Mouse (Mus musculus): ENCODE data around the gene Carf.
"Not testable (repeated sequence)": the region's sequence is repeated elsewhere in the genome, so short reads cannot be mapped to it uniquely, and the experiment has no call there.

The Carf gene

DNA sequence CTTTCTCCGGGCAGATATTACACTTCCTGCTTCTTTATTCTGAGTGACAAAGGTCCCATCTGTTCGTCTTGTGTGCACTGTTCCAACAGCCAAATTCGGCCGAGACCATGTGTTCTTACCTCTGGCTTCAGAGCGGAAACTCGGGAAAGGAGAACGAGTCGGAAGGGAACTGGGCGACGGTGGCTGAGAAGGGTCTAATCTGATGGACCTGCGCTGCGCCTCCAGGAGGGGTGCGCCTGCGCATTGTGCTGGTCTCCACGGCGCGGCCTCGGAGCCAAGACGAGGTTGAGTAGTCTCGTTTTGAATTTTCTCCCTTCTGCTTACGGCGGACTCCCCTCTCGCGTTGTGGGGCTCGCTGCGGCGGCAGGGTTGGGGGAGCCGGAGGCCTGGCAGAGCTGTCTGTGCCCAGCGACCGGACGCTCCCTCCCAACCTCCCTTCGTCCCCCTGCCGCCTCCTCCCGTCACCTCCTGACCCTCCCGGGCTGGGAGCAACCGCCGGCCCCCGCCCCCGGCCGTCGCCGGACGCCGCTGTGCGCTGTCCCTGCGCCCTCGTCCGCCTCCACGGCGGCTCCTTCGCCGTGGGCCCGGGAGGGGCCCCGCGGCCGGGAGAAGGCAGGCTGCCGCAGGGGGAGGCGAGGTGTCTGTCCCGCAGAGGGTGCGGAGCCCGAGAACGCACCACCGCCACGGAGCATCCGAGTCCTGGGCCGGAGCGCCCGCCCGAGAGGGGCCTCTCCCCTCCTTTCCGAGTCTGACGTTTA lies at the start of gene Carf, which contains the start of gene Wdr12:
Carf (plus strand) TSS at position 224 of the 758 bp plus-strand sequence.
Wdr12 (minus strand) TSS at position 622 of the 758 bp plus-strand sequence.
- in situ Hi-C loops (cut with MboI; ENCODE audit: low pct_unique_long_range_greater_than_20kb in 1 of 2, low sequenced_read_pairs in 2 of 2, unreplicated experiment in 1 of 2) = no loop called here

DNA sequence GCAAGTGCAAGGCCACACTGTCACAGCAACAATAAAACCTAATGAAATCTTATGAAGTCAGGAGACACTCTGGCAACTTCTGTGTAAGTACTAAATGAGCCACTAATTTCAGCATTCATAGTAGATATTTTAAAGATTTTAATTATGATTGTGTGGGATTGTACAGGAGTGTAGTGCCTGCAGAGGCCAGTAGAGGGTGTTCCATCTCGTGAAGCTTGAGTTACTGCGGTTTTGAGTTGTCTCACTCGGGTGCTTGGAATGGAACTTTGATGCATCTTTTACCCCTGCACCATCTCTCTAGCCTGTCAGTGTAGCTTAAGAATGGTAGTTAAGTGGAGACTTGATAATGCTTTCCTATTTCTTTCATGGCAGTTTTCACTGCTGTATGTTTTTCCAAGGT lies 43.4 kb upstream of the Carf start:
- in situ Hi-C loops (cut with MboI; ENCODE audit: low pct_unique_long_range_greater_than_20kb in 1 of 2, low sequenced_read_pairs in 2 of 2, unreplicated experiment in 1 of 2) = no loop called here

DNA sequence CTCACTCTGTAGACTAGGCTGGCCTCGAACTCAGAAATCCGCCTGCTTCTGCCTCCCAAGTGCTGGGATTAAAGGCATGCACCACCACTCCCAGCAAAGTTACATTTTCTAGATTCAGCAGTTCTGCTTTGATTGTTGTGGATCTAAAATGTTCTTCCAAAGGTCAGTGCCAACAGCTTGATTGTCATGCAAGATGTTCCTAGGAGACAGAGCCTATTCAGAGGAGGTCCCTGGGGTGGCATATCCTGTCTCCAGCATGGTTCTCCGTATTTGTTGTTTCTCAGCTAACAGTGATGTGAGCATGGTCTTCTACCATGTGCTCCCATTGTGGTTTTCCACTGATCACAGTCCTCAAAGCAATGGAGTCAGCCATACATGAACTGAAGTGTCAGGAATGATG lies 41.7 kb upstream of the Carf start:
- in situ Hi-C loops (cut with MboI; ENCODE audit: low pct_unique_long_range_greater_than_20kb in 1 of 2, low sequenced_read_pairs in 2 of 2, unreplicated experiment in 1 of 2) = no loop called here

DNA sequence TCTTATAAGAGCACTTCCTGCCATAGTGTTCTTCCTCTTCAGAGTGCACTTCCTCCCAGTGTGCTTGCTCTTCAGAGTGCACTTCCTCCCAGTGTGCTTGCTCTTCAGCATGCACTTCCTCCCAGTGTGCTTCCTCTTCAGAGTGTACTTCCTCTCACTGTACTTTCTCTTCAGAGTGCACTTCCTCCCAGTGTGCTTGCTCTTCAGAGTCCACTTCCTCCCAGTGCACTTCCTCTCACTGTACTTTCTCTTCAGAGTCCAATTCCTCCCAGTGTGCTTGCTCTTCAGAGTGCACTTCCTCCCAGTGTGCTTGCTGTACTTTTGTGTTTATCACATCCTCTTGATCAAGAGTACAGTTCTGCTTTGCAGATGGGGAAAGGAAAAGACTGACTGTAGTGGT lies 27.3 kb upstream of the Carf start:
- in situ Hi-C loops (cut with MboI; ENCODE audit: low pct_unique_long_range_greater_than_20kb in 1 of 2, low sequenced_read_pairs in 2 of 2, unreplicated experiment in 1 of 2) = not testable (repeated sequence)

DNA sequence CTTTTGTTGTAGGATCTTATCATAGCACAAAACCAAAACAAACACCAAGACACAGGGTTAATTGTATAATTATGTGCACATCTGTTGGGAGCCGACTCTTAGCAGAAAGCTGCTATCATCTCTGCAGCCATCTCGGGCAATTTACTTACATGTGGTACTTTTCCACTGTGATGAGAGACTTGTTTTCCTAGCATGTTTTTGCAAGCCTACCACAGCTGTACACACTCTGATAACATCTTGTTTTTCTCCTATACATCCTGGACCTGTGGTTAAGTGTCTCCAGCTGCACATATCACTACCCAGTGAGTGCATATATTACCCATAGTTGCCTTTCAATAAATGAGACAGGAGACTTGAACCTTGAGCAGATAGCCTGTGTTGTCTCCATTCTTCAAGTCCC lies 23.1 kb upstream of the Carf start:
- in situ Hi-C loops (cut with MboI; ENCODE audit: low pct_unique_long_range_greater_than_20kb in 1 of 2, low sequenced_read_pairs in 2 of 2, unreplicated experiment in 1 of 2) = no loop called here

DNA sequence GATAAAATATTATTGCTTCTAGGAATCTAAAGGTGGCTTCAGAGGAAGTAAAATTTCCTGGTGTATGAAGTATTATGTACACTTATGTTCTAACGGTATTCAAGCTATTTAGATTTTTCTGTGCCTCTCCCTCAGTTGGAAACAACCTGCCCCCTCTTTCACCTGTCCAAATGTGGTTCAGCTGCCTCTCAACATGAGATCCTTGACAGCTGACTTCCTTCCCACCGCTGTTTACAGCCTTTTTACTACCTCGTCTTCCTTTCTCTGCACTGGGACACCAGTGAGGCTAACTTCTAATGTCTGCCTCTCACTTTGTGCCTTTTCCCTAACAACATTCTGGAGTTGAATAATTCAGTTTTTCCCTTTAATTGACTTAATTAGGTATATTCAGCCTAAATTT lies 22.5 kb upstream of the Carf start:
- in situ Hi-C loops (cut with MboI; ENCODE audit: low pct_unique_long_range_greater_than_20kb in 1 of 2, low sequenced_read_pairs in 2 of 2, unreplicated experiment in 1 of 2) = no loop called here

DNA sequence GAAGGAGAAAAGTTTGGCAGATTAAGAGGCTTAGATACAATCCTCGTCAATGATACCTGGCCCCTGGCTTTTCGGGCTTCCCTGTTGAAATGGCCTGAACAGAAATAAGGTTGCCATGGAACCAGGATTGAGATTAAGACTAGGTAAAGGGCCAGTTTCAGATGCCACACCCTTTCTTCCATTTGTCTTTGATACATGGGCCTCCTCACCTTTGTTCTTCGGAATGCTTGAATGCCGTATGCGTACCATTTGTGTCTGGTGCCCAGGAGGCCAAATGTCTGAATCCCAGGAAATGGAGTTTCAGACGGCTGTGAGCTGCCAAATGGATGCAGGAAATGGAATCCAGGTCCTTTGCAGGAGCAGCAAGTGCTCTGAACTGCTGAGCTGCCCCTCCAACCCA lies 21.6 kb upstream of the Carf start:
- in situ Hi-C loops (cut with MboI; ENCODE audit: low pct_unique_long_range_greater_than_20kb in 1 of 2, low sequenced_read_pairs in 2 of 2, unreplicated experiment in 1 of 2) = no loop called here

DNA sequence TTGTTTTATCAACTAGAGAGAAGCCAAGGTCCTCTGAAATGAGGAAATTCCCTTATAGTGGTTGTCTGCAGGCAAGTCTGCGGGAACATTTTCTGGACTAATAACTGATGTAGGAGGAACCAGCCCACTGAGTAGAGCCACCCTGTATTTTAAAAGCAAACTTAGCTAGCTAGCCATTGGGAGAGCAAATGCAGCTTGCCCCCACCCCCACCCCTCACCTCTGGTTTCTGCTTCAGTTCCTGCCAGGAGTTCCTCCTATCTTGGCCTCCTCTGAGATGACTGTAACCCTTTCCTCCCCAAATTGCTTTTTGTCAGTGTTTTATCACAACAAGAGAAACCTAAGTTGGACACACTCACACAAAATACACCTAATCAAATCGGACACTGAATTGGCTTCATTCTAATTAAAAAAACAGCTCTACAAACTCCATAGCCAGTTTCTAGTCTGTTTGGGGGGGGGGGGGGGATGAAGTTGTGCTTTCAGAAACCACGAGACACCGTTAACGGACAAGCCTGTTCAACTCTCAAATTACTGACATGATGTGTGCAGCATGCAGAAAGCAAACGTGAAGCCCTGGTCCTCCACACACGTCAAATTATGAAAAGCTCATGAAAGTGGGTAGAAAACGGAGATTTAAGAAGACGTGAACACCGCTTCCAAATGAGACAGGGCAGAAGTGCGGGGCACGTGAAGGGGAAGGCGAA lies 1.3 kb upstream of the Carf start:
- in situ Hi-C loops (cut with MboI; ENCODE audit: low pct_unique_long_range_greater_than_20kb in 1 of 2, low sequenced_read_pairs in 2 of 2, unreplicated experiment in 1 of 2) = no loop called here

DNA sequence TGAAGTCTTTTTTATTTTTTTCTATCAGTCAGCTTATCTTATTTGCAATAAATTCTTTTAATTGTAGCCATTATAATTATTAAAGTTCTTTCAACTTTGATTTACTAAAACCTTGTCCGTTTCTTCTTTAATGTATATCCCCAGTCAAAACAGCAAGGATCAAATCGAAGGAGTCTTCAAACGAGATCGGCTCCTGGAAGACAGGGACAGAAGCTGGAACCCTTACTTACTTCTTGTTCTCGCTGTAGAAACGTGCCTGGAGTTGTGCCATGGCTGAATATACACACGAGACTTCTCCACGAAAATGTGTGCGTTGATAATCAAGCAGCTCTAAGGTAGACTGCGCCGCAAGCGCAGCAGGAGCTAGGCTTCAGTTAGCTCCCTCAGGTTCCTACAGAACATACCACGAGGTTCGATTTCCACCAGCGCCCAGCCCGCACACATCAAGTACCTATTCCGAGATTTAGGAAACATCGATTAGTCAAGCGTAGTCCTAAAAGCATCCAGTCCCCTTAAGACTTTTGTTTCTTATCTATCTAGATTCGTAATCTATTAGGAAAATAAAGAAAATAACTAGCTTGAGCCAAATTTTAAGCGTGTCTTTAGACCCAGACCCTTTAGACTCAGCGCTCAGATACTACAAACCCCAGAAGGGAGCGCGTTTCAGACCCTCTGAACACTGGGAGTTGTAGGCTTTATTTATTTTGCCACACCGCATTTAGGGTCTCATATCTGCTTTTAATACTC lies 597 bp upstream of the Carf start:
- in situ Hi-C loops (cut with MboI; ENCODE audit: low pct_unique_long_range_greater_than_20kb in 1 of 2, low sequenced_read_pairs in 2 of 2, unreplicated experiment in 1 of 2) = no loop called here

DNA sequence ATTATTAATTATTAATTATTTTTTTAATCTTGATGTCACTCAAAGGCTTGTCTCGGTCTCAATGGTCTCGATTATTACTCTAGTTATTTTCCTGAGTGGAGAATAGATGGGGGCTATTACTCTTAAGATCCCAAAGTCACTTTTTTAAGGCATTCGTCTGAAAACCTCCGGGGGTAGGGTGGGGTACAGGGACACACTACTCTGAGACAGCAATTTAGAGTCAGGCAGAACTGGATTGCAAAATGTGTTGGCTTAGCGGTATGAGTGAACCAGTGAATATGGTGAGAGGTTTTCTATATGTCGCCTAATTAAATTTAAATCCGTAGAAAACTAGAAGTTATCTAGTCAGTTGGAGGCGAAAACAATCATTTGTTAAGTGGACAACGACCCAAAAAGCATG lies 792 bp downstream of the Carf start:
- in situ Hi-C loops (cut with MboI; ENCODE audit: low pct_unique_long_range_greater_than_20kb in 1 of 2, low sequenced_read_pairs in 2 of 2, unreplicated experiment in 1 of 2) = no loop called here

DNA sequence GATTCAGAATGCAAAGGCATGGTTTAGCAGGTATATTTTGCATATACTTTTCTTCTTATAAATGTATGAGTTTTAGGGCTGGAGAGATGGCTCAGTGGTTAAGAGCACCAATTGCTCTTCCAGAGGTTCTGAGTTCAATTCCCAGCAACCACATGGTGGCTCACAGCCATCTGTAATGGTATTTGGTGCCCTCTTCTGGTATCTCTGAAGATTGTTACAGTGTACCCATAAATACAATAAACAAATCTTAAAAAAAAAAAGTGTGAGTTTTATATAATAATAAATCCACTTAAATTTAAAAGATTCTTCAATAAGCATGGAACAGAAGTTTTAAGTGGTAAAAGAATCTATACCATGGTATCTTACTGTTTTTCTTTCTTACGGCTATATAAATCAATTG lies 6.5 kb downstream of the Carf start:
- in situ Hi-C loops (cut with MboI; ENCODE audit: low pct_unique_long_range_greater_than_20kb in 1 of 2, low sequenced_read_pairs in 2 of 2, unreplicated experiment in 1 of 2) = no loop called here

DNA sequence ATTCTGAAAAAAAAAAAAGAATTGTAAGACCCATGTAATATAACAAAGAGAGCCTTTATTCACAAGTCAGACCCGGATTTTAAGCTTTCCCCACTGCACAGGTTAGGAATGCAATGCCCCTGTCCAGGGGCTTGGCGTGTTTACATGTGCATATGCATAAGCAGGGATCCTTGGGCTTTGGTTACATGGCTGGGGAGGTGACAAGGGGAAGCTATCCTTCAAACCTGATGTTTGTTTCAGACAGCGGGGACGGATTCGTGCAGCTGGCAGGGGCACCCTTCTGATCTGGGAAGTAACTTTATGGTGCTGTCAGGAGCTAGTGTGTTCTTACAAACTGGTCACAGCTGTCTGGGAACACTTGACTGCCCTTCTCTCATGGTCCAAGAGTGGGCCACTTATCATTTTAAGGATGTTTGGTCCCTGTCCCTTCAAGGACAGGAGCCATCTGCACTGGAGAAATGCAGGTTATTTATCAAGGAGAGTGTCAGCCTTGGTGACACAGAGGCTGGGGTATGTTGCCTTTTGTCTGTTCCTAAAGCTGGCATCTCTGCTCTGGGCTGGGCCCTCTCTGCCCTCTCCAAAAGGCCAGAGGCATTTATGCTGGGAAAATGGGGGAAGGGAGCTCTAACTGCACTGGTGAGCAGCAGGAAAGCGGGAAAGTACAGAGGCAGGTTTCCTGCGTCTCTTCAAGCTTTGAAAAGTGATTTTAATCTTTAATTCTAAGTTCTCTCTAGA lies 19.8 kb downstream of the Carf start:
- in situ Hi-C loops (cut with MboI; ENCODE audit: low pct_unique_long_range_greater_than_20kb in 1 of 2, low sequenced_read_pairs in 2 of 2, unreplicated experiment in 1 of 2) = no loop called here

DNA sequence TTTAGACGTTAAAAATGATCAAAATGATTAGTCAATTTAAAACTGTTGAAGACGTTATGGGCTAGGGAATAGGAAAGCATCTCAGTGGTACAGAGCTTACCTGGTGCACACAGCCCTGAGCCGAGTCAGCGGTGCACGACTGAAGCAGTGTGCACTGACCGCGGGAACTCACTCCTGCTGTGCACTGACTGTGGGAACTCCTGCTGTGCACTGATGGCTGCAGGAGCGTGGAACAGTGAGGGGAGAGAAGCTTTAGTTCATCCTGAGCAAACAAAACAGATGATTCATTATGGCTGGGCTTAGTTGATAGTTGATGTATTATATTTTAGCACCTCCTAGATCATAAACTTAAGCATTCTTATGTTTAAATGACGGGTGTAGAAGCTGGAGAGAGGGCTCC lies 39.3 kb downstream of the Carf start:
- in situ Hi-C loops (cut with MboI; ENCODE audit: low pct_unique_long_range_greater_than_20kb in 1 of 2, low sequenced_read_pairs in 2 of 2, unreplicated experiment in 1 of 2) = no loop called here

DNA sequence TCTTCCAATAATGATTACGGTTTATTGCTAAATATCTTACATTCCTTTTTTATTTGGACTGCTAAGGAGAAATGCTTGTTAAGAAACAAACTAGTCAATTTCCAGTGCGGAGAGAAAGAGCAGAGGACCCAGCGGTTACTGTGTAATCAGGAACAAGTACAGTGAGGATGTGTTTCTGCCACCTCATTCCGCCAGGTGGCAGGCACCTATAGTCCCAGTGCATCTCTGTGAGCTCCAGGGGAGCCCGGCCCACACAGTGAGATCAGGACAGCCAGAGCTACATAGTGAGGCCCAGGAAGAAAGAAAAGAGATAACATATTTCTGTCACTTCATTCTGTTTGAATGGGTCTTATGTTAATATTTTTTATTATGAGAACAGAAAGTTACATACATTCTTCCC lies 54.7 kb downstream of the Carf start:
- in situ Hi-C loops (cut with MboI; ENCODE audit: low pct_unique_long_range_greater_than_20kb in 1 of 2, low sequenced_read_pairs in 2 of 2, unreplicated experiment in 1 of 2) = no loop called here

DNA sequence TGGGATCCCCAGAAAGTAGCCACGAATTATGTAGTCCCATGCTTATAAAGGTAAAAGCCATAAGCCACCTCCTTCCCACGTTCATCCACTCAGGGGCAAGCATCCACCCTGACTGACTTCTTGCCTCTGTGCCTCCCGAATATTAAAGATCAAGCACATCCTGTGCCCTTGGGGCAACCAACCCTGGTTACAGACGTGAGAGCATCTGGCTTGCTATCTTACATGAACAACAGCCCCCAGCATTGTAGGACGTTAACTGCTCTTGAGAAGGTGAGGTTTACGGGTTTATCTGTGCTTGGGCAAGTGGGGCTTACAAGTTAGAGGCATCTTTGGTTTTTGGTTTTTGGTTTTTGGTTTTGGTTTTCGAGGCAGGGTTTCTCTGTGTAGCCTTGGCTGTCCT lies 58.6 kb downstream of the Carf start:
- in situ Hi-C loops (cut with MboI; ENCODE audit: low pct_unique_long_range_greater_than_20kb in 1 of 2, low sequenced_read_pairs in 2 of 2, unreplicated experiment in 1 of 2) = no loop called here

DNA sequence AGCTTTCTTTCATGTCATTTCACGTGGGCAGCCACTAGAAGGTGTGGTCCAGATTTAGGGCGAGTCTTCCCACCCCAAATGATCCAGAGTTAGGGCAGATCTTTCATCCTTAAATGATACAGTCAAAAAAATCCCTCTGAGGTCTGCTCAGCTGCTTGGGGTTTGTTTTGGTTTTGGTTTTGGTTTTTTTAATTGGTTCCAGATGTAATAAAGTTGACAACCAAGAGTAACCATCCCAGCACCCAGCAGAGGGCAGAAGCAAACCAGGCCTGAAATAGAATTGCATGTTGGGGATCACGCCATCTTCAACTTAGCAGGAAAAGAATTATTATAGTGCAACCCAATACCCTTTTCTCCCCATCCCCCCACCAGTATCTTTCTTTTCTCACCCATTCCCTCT lies 60.4 kb downstream of the Carf start:
- in situ Hi-C loops (cut with MboI; ENCODE audit: low pct_unique_long_range_greater_than_20kb in 1 of 2, low sequenced_read_pairs in 2 of 2, unreplicated experiment in 1 of 2) = no loop called here

DNA sequence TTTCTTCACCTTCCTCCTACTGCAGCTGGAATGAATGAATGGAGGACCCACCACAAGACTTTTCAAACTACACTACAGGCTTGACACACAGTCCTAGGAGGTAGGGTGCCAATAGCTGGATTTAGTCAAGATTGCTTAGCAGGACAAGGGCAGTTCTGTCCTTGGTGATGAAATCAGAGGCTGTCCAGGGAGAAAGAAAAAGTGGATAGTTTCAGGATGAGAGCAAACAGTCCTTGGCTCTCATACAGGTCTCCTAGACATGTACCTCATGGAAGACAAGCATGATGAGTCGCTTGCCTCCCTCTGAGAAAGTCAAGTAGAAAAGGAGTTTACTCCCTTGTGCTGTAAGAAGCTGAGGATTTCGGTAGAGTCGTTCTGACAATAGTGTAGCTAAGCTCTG lies 65.6 kb downstream of the Carf start:
- in situ Hi-C loops (cut with MboI; ENCODE audit: low pct_unique_long_range_greater_than_20kb in 1 of 2, low sequenced_read_pairs in 2 of 2, unreplicated experiment in 1 of 2) = no loop called here

DNA sequence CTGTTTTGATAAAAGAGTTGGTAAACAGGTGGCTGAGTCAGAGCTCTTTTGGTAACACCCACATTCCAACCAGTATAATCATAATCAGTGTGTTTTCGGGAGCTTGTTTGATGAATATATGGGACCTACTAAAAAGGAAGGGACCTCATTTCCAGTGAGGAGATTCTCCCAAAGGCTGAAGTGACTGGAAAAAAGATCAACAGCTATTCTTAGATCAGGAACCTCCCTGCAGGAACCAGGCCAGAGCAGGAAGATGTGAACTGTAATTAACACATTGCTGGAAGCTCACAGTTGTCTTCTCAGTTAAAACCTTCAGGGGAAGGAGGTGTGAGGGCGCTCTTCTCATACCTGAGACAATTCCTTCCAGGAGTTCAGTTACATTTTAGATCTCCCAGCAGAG lies 71.6 kb downstream of the Carf start:
- in situ Hi-C loops (cut with MboI; ENCODE audit: low pct_unique_long_range_greater_than_20kb in 1 of 2, low sequenced_read_pairs in 2 of 2, unreplicated experiment in 1 of 2) = no loop called here

DNA sequence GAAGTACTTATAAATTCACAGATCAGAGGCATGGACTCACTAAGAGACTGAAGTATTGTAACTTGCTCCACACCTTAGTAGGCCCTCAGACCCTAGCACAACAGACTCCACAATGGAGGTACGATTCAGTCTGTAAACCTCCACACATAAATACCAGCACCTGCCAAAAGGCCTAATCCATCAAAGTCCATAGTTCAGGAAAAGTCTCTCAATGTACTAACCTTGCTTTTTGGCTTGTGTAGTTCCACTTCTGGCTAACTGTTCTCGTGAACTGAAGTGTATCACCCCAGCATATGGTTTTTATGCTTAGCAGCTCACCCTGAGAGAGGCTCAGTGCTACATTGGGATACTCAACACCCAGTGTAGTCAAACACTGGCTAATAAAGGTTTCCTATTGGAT lies 72.2 kb downstream of the Carf start:
- in situ Hi-C loops (cut with MboI; ENCODE audit: low pct_unique_long_range_greater_than_20kb in 1 of 2, low sequenced_read_pairs in 2 of 2, unreplicated experiment in 1 of 2) = no loop called here

All from mouse embryonic stem cell (cell line).